Comparison of ENCODE assay signal across 10 mouse cellular contexts in genomic region chr5:140792233-140792632, GRCm38 (mm10). TPM values are rescaled to one million over a fixed set of nuclear protein-coding genes. Genes with fewer than 3 reads are reported as not detected.
DNase-seq lines count a peak whose midpoint lies in the region; ATAC-seq lines count a peak whose summit lies in the region.
"Had no signal": no experiment of that assay in that cellular context is flagged by ENCODE, and none has a peak within 500 bp of the region (broad histone marks: within the 10 kb centered on the region; RNA-seq: fewer than 3 reads in every experiment).

No protein-coding gene starts in this region.

- no peaks in the 10 kb centered on the region for H3K9me3 ChIP-seq in kidney, embryonic 16.5 days (ENCODE audit: low read length)
- H3K9me3 ChIP-seq in embryonic facial prominence, embryonic 10.5 days = no peaks in the 10 kb centered on the region
- H3K9me3 ChIP-seq in hindbrain, embryonic 15.5 days = no peaks in the 10 kb centered on the region
- no peaks in the 10 kb centered on the region for H3K9me3 ChIP-seq in midbrain, embryonic 14.5 days (ENCODE audit: control insufficient read depth, low read length)

- no peak for ATAC-seq in kidney, embryonic 16.5 days (ENCODE audit: low FRiP score, low TSS enrichment)
- no peak for ATAC-seq in hindbrain, embryonic 15.5 days (ENCODE audit: low FRiP score, low read depth)
- no peak for ATAC-seq in midbrain, embryonic 14.5 days (ENCODE audit: low FRiP score, low TSS enrichment)
- ATAC-seq in erythroblast, adult 5-6 weeks (replicated peaks; ENCODE audit: low FRiP score, poor library complexity, severe bottlenecking) = no peak

- H3K27me3 ChIP-seq in kidney, embryonic 16.5 days (ENCODE audit: insufficient read depth, low read length) = no peaks in the 10 kb centered on the region
- H3K27me3 ChIP-seq in embryonic facial prominence, embryonic 10.5 days (replicated peaks; ENCODE audit: low read depth, poor library complexity, severe bottlenecking) = no peaks in the 10 kb centered on the region
- H3K27me3 ChIP-seq in hindbrain, embryonic 15.5 days = no peaks in the 10 kb centered on the region
- no peaks in the 10 kb centered on the region for H3K27me3 ChIP-seq in midbrain, embryonic 14.5 days (ENCODE audit: control insufficient read depth, insufficient read depth, low read length)

- H3K36me3 ChIP-seq in kidney, embryonic 16.5 days (ENCODE audit: insufficient read depth, low read length) = no peaks in the 10 kb centered on the region
- H3K36me3 ChIP-seq in embryonic facial prominence, embryonic 10.5 days (replicated peaks) = peaks cover 3% of the 10 kb centered on the region; the same call in 1 of the 2 replicates
- no peaks in the 10 kb centered on the region for H3K36me3 ChIP-seq in hindbrain, embryonic 15.5 days
- no peaks in the 10 kb centered on the region for H3K36me3 ChIP-seq in midbrain, embryonic 14.5 days (ENCODE audit: control insufficient read depth, insufficient read depth, low read length)

- no peak overlapping the region for H3K9ac ChIP-seq in kidney, embryonic 16.5 days (replicated peaks; ENCODE audit: low read length)
- H3K9ac ChIP-seq in hindbrain, embryonic 15.5 days = no peak overlapping the region
- H3K9ac ChIP-seq in midbrain, embryonic 14.5 days (replicated peaks; ENCODE audit: low read length) = no peak overlapping the region

- H3K4me2 ChIP-seq in kidney, embryonic 16.5 days (replicated peaks; ENCODE audit: low read depth, low read length) = no peak overlapping the region
- H3K4me2 ChIP-seq in hindbrain, embryonic 15.5 days = no peak overlapping the region
- no peak overlapping the region for H3K4me2 ChIP-seq in midbrain, embryonic 14.5 days (ENCODE audit: low read length)

- peak overlapping the region; percentile 95 for H3K27ac ChIP-seq in kidney, embryonic 16.5 days (ENCODE audit: low read length)
- H3K27ac ChIP-seq in embryonic facial prominence, embryonic 10.5 days (replicated peaks) = peak overlapping the region; percentile 81; the same call in 1 of the 2 replicates
- H3K27ac ChIP-seq in hindbrain, embryonic 15.5 days (replicated peaks) = peak overlapping the region; percentile 84
- H3K27ac ChIP-seq in midbrain, embryonic 14.5 days (replicated peaks; ENCODE audit: low read depth, low read length) = peak overlapping the region; percentile 87

- 41% methylated on average over 5 of the region's 5 CpGs for WGBS in kidney, embryonic 16.5 days
- 68% methylated on average over 5 of the region's 5 CpGs for WGBS in embryonic facial prominence, embryonic 10.5 days
- 51% methylated on average over 5 of the region's 5 CpGs for WGBS in hindbrain, embryonic 15.5 days
- 62% methylated on average over 5 of the region's 5 CpGs for WGBS in midbrain, embryonic 14.5 days

- peaks cover 53% of the 10 kb centered on the region for H3K4me1 ChIP-seq in kidney, embryonic 16.5 days (ENCODE audit: insufficient read depth, low read length)
- peaks cover 51% of the 10 kb centered on the region for H3K4me1 ChIP-seq in embryonic facial prominence, embryonic 10.5 days
- H3K4me1 ChIP-seq in hindbrain, embryonic 15.5 days (replicated peaks) = peaks cover 65% of the 10 kb centered on the region
- H3K4me1 ChIP-seq in midbrain, embryonic 14.5 days (ENCODE audit: control insufficient read depth, insufficient read depth, low read length) = peaks cover 33% of the 10 kb centered on the region

- DNase-seq in kidney, postnatal 14 days = no peak
- DNase-seq in embryonic facial prominence, embryonic 10.5 days (ENCODE audit: low spot score) = no peak
- DNase-seq in midbrain, embryonic 14.5 days = no peak
- no peak for DNase-seq in testis, postnatal 10 days (ENCODE audit: low spot score)
- no peak for DNase-seq in kidney, adult 9 months
- DNase-seq: layer of hippocampus, adult 9-11 months; thymus, adult 2 months had no signal

- no peak overlapping the region for H3K4me3 ChIP-seq in kidney, embryonic 16.5 days (ENCODE audit: low read length)
- no peak overlapping the region for H3K4me3 ChIP-seq in embryonic facial prominence, embryonic 10.5 days
- no peak overlapping the region for H3K4me3 ChIP-seq in hindbrain, embryonic 15.5 days
- no peak overlapping the region for H3K4me3 ChIP-seq in midbrain, embryonic 14.5 days (replicated peaks; ENCODE audit: low read depth, low read length)

RNA-seq across cellular contexts. Expression of gene Gna12, which starts 38.0 kb away (rescaled TPM):
- 9.6 and 10.0 TPM in 2 replicates for polyA plus RNA-seq in kidney, embryonic 16.5 days (2015; fragmentation: Nextera tagmentation; extraction: Ambion mirVana)
- 11.4 and 14.1 TPM in 2 replicates for polyA plus RNA-seq in embryonic facial prominence, embryonic 10.5 days (2016; fragmentation: Nextera tagmentation; extraction: Ambion mirVana)
- polyA plus RNA-seq in hindbrain, embryonic 15.5 days (2015; fragmentation: Nextera tagmentation; extraction: Ambion mirVana) = 62.0 and 70.0 TPM in 2 replicates
- 21.6 and 22.5 TPM in 2 replicates for polyA plus RNA-seq in midbrain, embryonic 14.5 days (2014; fragmentation: Nextera tagmentation; extraction: Ambion mirVana)
- total RNA-seq in erythroblast, adult 5-6 weeks (2015; ENCODE audit: low replicate concordance) = 12.1 and 16.1 TPM in 2 replicates
- 9.9 and 11.5 TPM in 2 replicates for total RNA-seq in erythroblast, adult 5-6 weeks (2017; ENCODE audit: low replicate concordance)
